In genomic region chr9:50855780-50856179, GRCm38 (mm10) we compare ENCODE assay signal across 10 mouse cellular contexts. TPM values are rescaled to one million over a fixed set of nuclear protein-coding genes. Genes with fewer than 3 reads are reported as not detected.
A peak's percentile ranks its signal among the peaks of the same experiment; 100 is the strongest.
DNase-seq lines count a peak whose midpoint lies in the region; ATAC-seq and TF ChIP-seq lines count a peak whose summit lies in the region.
"Had no signal": no experiment of that assay in that cellular context is flagged by ENCODE, and none has a peak within 500 bp of the region (broad histone marks: within the 10 kb centered on the region; RNA-seq: fewer than 3 reads in every experiment).

No protein-coding gene starts in this region.

- H3K9ac ChIP-seq in heart, adult 2 months (ENCODE audit: low read depth, low read length) = no peak overlapping the region
- H3K9ac ChIP-seq in liver, embryonic 13.5 days = peak overlapping the region; percentile 91

- peak overlapping the region; percentile 8; the same call in 1 of the 2 replicates for H3K4me3 ChIP-seq in heart, adult 2 months
- H3K4me3 ChIP-seq in spleen, adult 2 months (ENCODE audit: extremely low read depth, insufficient read depth, insufficient read length) = no peak overlapping the region
- peak overlapping the region; percentile 92 for H3K4me3 ChIP-seq in liver, embryonic 13.5 days (replicated peaks)

- peak overlapping the region; percentile 83 for H3K4me2 ChIP-seq in liver, embryonic 13.5 days

- no peaks in the 10 kb centered on the region for H3K36me3 ChIP-seq in heart, adult 2 months (ENCODE audit: control insufficient read depth, insufficient read depth, low read length)
- peaks cover 2% of the 10 kb centered on the region; the same call in 1 of the 2 replicates for H3K36me3 ChIP-seq in spleen, adult 2 months (ENCODE audit: control insufficient read depth, insufficient read depth, low read length)
- peaks cover 22% of the 10 kb centered on the region for H3K36me3 ChIP-seq in liver, embryonic 13.5 days

- WGBS in heart, adult 2 months = 74% methylated on average over 5 of the region's 5 CpGs
- WGBS in spleen, adult 2 months = 79% methylated on average over 5 of the region's 5 CpGs
- WGBS in liver, embryonic 13.5 days (ENCODE audit: insufficient replicate concordance) = 38% methylated on average over 5 of the region's 5 CpGs

- no peaks in the 10 kb centered on the region for H3K27me3 ChIP-seq in heart, adult 2 months (ENCODE audit: control insufficient read depth, insufficient read depth, low read length)
- H3K27me3 ChIP-seq in spleen, adult 2 months (ENCODE audit: control insufficient read depth, insufficient read depth, low read length) = no peaks in the 10 kb centered on the region
- no peaks in the 10 kb centered on the region for H3K27me3 ChIP-seq in liver, embryonic 13.5 days

- no peak for ATAC-seq in liver, embryonic 13.5 days (ENCODE audit: low read depth)

- no peak for TF ChIP-seq CTCF in heart, adult 2 months (IDR thresholded peaks at IDR 0.05)
- no peak for TF ChIP-seq CTCF in spleen, adult 2 months (IDR thresholded peaks at IDR 0.05; ENCODE audit: extremely low read depth, insufficient read depth, insufficient read length, insufficient replicate concordance)

- no peaks in the 10 kb centered on the region for H3K79me2 ChIP-seq in heart, adult 2 months (replicated peaks; ENCODE audit: control insufficient read depth, insufficient read depth, low read length)

- no peak for DNase-seq in heart, adult 2 months
- no peak for DNase-seq in heart, adult 8-10 months (ENCODE audit: low spot score)
- no peak for DNase-seq in spleen, adult 2 months (ENCODE audit: low read depth in 1 of 2, low spot score in 2 of 2)
- DNase-seq in spleen, adult 18-20 months = no peak
- DNase-seq in liver, embryonic 13.5 days = no peak
- no peak for DNase-seq in testis, postnatal 10 days (ENCODE audit: low spot score)
- no peak for DNase-seq in gastrocnemius, postnatal 25 days
- no peak for DNase-seq in urinary bladder, adult 18-20 months (ENCODE audit: low spot score in 2 of 2)
- DNase-seq: adrenal gland, adult 2 months had no signal

- intact Hi-C loops in heart, adult 2 months (cut with DNase I) = no loop called here

- TF ChIP-seq POLR2A in heart, adult 2 months (IDR thresholded peaks at IDR 0.05; ENCODE audit: insufficient read depth, low read depth, low read length) = no peak
- TF ChIP-seq POLR2A in spleen, adult 2 months (IDR thresholded peaks at IDR 0.05; ENCODE audit: low read depth, low read length) = no peak

- TF ChIP-seq EP300 in heart, adult 2 months (IDR thresholded peaks at IDR 0.05; ENCODE audit: insufficient read depth, low read depth, low read length) = no peak

- H3K27ac ChIP-seq in heart, adult 2 months = peak overlapping the region; percentile 51; the same call in 1 of the 2 replicates
- 0 out of 2 replicates have a peak overlapping the region, but pooled peaks have one; percentile 27 for H3K27ac ChIP-seq in spleen, adult 2 months (ENCODE audit: insufficient read depth, low read length)
- peak overlapping the region; percentile 97 for H3K27ac ChIP-seq in liver, embryonic 13.5 days
- H3K27ac ChIP-seq: macrophage had no signal

- H3K4me1 ChIP-seq in heart, adult 2 months (ENCODE audit: control insufficient read depth, insufficient read depth, low read length) = no peaks in the 10 kb centered on the region; the same call in none of the 2 replicates
- H3K4me1 ChIP-seq in spleen, adult 2 months (ENCODE audit: control insufficient read depth, insufficient read depth, insufficient read length) = no peaks in the 10 kb centered on the region
- peaks cover 89% of the 10 kb centered on the region for H3K4me1 ChIP-seq in liver, embryonic 13.5 days (replicated peaks)

- H3K9me3 ChIP-seq in liver, embryonic 13.5 days (replicated peaks) = no peaks in the 10 kb centered on the region

RNA-seq across cellular contexts. Expression of gene Ppp2r1b, which starts 10.7 kb away (rescaled TPM):
- 10 to 100 TPM; 10.3 to 10.8 TPM for total RNA-seq in heart, adult 2 months (2021)
- 5.4 and 7.1 TPM in 2 replicates for polyA plus RNA-seq in heart, adult 2 months (2012; rRNA removed)
- total RNA-seq in heart, adult 8-10 months (2022) = 10 to 100 TPM in 2 of 4 experiments, 1 to 10 TPM in 2; 6.5 to 11.8 (median 9.8) TPM
- polyA plus RNA-seq in spleen, adult 2 months (2012; rRNA removed) = 8.6 and 10.2 TPM in 2 replicates
- 97.1 and 117 TPM in 2 replicates for polyA plus RNA-seq in liver, embryonic 13.5 days (2015; fragmentation: Nextera tagmentation; extraction: Ambion mirVana)
- total RNA-seq in gastrocnemius, postnatal 25 days (2021) = 1 to 10 TPM; 5.0 to 7.9 TPM

Comparison
In these comparisons a context has a peak if more than half of its experiments do, and no peak if none do; other contexts are left out.
1. H3K27ac ChIP-seq: peak in every context shown above with its lines; median percentile 97 in liver, embryonic 13.5 days; 51 in heart, adult 2 months; 27 in spleen, adult 2 months.